Mouse (Mus musculus) hindbrain, embryonic 12.5 days (tissue): ENCODE measurements around the gene Gse1. TPM values are rescaled to one million over a fixed set of nuclear protein-coding genes. Genes with fewer than 3 reads are reported as not detected.
A peak's percentile ranks its signal among the peaks of the same experiment; 100 is the strongest.

ENCODE experiments used
- ATAC-seq: fragments of 200-750 bp; cut with Nextera tagmentation; 2 replicates; pipeline ENCODE4 v1.8.0; 2017; ENCODE audit warnings: moderate TSS enrichment; ENCODE audit not compliant: low FRiP score
- H3K27ac ChIP-seq: fragments of 300-500 bp; sonication (generic); 2 replicates; pipeline ENCODE4 v1.5.1; 2016; ENCODE audit warnings: mild to moderate bottlenecking
- H3K27me3 ChIP-seq: fragments of 300-500 bp; sonication (generic); 2 replicates; pipeline ENCODE4 v1.6.1; 2016; ENCODE audit warnings: mild to moderate bottlenecking
- H3K36me3 ChIP-seq: fragments of 300-500 bp; sonication (generic); 2 replicates; pipeline ENCODE4 v1.6.1; 2016; ENCODE audit warnings: mild to moderate bottlenecking
- H3K4me1 ChIP-seq: fragments of 300-500 bp; sonication (generic); 2 replicates; pipeline ENCODE4 v1.6.1; 2016
- H3K4me2 ChIP-seq: fragments of 300-500 bp; sonication (generic); replicated peaks from 2 replicates; pipeline ENCODE4 v1.6.1; 2016; ENCODE audit warnings: mild to moderate bottlenecking
- H3K4me3 ChIP-seq: fragments of 300-500 bp; sonication (generic); 2 replicates; pipeline ENCODE4 v1.5.1; 2016; ENCODE audit warnings: mild to moderate bottlenecking
- H3K9ac ChIP-seq: fragments of 300-500 bp; sonication (generic); 2 replicates; pipeline ENCODE4 v1.6.1; 2016; ENCODE audit warnings: mild to moderate bottlenecking, moderate library complexity
- H3K9me3 ChIP-seq: fragments of 300-500 bp; sonication (generic); replicated peaks from 2 replicates; pipeline ENCODE4 v1.6.1; 2016; ENCODE audit warnings: mild to moderate bottlenecking
- WGBS: fragments of 180-500 bp; shearing (Covaris S2); methylation state at CpG from one replicate; pipeline ENCODE4 v1.1.7; 2016; 5-methylcytosine and 5-hydroxymethylcytosine counted together
- polyA plus RNA-seq: library from polyadenylated mRNA; unstranded; fragments of >200 nt; fragmentation: Nextera tagmentation; extraction: Ambion mirVana; gene quantifications from 2 replicates; pipeline ENCODE4 v1.2.1, GENCODE M21; 2016

The Gse1 gene
- polyA plus RNA-seq, 1 experiment from 2014 or later, result 24.0 TPM

DNA sequence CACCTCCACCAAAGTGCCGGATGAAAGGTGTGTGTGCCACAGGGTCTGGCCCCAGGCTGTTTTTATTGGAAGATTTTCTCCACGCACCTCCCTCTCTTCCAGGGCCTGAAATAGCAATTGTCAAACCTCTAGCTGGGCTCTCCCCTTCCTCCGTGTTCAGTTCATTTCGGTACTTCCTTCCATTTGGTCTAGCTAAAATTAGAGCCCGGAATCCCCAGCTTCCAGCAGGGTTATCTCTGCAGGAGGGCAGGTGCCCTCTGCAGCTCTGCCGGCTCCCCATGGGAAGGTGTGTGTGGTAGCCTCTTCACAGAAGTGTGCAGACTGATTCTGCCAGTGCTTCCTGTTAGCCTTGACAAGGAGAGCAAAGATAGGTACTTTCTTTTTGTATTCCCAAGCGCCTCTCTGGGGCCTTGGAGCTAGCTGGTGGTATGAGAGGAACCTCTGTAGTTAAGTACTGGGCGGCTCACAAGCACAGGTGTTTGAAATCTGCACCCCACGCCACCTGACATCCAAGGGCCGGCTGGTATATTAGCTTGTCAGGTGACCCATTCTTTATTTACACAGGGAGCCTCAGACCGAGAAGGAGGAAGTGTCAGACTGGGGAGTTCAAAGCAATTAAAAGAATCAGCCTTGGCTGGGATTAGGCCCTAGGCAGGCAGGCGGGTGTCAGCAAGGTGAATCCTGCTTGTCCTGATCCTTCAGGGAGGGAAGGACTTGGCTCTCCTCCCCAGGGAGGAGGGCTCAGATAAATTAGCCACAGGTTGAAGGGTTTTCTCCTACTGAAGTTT, 262.3 kb downstream of the Gse1 start:
- Histone ChIP-seq H3K9me3 (no peaks in the 10 kb centered on the region), H3K36me3 (no peaks in the 10 kb centered on the region), H3K27me3 (0 out of 2 replicates have a peak, but pooled peaks cover 7% of the 10 kb centered on the region), H3K4me1 (peaks cover 72% of the 10 kb centered on the region), H3K4me2 (peak overlapping the region; percentile 95), H3K27ac (peak overlapping the region; percentile 100; the same call in 1 of the 2 replicates), H3K9ac (peak overlapping the region; percentile 95), H3K4me3 (peak overlapping the region; percentile 79)
- ATAC-seq, result no peak
- 16% methylated on average over 12 of the region's 12 CpGs for WGBS

DNA sequence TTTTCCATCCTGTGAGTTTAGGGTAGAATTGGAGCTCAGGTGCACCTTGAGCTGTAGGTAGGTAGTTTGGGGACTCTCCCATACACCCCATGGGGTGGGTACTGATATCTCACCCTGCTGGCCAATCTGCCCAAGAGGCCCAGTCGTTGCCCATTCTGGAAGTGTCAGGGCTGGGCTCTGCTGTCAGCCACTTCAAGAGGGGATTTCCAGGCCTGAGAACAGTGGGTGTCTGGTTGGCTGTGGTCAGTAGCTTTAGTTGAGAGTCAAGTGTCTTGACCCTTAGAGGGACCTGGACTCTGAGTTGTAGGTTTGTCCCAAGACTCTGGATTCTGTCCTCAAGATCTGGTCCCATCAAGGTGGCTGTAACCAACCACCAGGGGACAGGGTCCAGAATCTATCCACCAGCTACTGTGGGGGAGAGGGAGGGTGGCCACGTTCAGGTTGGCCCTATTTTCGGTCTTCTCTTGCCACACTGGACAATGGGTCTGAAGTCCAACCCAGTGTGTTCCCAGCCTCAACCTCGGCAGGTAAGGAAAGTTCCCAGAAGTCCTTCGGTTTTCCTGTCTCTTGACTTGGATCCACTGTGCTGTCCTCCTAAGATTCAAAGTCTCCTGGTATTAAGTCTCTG, 263.0 kb downstream of the Gse1 start:
- no peak overlapping the region; the same call in 1 of the 2 replicates for H3K27ac ChIP-seq
- H3K4me2 ChIP-seq, result peak overlapping the region; percentile 95
- H3K4me1 ChIP-seq, result peaks cover 69% of the 10 kb centered on the region
- 67% methylated on average over 5 of the region's 5 CpGs for WGBS
- H3K9me3 ChIP-seq, result no peaks in the 10 kb centered on the region
- no peaks in the 10 kb centered on the region for H3K36me3 ChIP-seq
- peak overlapping the region; percentile 95 for H3K9ac ChIP-seq
- no peak for ATAC-seq
- H3K27me3 ChIP-seq, result 0 out of 2 replicates have a peak, but pooled peaks cover 6% of the 10 kb centered on the region
- H3K4me3 ChIP-seq, result peak overlapping the region; percentile 79

DNA sequence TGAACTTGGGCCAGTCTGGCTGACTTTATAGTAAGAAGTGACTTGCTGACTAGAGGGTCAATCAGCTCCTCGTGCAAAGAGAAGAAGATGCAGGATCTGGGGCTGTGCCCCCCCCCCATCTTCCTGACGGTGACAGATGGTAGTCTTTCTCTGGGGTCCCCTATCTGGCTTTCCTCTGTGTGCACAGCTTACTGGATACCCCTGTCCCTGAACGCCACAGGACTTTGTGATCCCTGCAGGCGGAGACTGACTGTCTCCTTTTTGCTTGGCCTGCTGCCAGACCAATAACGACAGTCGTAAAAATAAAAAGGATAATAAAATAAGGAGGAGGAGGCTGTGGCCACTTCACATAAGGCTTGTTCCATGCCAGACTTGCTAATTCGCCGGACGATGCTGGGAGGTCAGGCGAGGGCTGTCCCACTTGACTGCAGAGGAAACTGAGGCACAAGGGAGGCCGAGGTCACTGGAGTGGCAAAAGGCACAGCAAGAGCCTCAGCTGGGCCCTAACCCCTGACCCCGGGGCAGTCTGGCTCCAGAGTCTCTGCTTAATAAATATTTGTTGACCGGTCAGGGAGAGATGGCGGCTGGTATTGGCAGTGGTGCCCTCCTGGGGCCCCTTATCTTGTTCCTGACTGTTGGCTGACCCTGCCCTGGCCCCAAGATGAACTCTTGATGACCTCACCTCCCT, 264.1 kb downstream of the Gse1 start:
- Histone ChIP-seq H3K4me3 (peak overlapping the region; percentile 79), H3K36me3 (no peaks in the 10 kb centered on the region), H3K27ac (peak overlapping the region; percentile 23; the same call in 1 of the 2 replicates), H3K27me3 (0 out of 2 replicates have a peak, but pooled peaks cover 5% of the 10 kb centered on the region), H3K9ac (peak overlapping the region; percentile 49), H3K4me2 (peak overlapping the region; percentile 95), H3K4me1 (peaks cover 73% of the 10 kb centered on the region), H3K9me3 (no peaks in the 10 kb centered on the region)
- ATAC-seq, result no peak
- 26% methylated on average over 14 of the region's 14 CpGs for WGBS

DNA sequence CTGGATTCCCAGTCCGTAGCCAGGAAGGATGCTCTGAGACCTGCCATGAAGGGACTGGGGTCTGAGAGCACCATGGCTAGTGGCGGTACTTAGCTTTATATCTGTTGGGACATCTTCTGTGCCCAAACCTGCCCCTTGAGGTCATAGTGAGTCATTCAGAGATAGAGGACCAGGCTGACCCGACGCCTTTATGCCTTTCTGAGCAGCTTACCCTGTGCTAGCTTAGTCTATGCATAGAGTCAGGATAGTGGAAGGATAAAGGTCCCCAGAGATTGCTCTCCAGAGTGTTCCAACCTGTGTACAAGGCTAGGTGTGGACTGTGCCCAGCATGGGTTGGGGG, 264.6 kb downstream of the Gse1 start:
- Histone ChIP-seq H3K4me2 (peak overlapping the region; percentile 95), H3K4me1 (peaks cover 78% of the 10 kb centered on the region), H3K27me3 (0 out of 2 replicates have a peak, but pooled peaks cover 5% of the 10 kb centered on the region), H3K9ac (peak overlapping the region; percentile 49), H3K36me3 (no peaks in the 10 kb centered on the region), H3K4me3 (peak overlapping the region; percentile 79), H3K27ac (no peak overlapping the region), H3K9me3 (no peaks in the 10 kb centered on the region)
- WGBS, result 38% methylated on average over 4 of the region's 4 CpGs
- ATAC-seq, result no peak

DNA sequence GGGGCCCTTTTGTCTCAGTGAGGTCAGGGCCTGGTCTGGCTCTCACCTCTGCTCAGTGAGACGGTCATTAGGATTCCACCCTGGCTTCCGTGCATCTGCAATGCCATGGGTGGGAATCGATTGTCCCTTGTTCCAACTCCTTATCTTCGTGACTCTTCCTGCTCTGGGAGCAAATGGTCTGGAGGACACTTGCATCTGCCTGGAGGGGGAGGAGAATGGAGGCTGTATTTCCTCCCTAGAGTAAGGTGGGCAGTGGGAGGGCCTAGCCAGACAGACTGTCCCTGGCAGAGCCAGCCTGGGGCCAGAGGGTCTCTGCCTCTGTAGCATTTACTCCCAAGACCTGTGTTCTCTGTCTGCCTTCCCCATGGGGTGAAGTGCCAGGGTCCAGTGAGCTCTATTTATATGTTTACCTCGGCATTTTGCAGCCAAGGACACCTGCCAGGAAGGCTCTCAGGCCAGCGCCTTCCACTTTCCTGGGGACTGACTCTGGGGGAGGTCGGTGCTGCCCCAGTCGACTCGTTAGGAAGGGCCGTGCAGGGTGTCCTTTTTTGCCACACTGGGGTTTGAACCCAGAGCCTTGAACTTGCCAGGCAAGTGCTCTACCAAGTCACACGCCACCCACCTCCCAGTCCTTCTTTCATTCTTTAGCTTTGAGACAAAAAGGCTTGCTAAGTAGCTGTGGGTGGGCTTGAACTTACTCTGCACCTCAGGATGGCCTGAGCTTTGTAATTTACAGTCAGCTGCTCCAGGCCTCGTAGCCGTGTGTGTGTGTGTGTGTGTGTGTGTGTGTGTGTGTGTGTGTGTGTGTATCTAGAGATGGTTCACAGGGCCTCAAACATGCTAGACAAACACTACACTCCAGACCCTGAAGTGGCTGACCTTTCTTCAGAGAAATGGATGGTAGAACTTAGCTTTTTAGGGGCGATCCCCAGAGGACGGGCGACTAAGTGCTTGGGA, 265.5 kb downstream of the Gse1 start:
- Histone ChIP-seq H3K9ac (peak overlapping the region; percentile 49), H3K27ac (peak overlapping the region; percentile 37; the same call in 1 of the 2 replicates), H3K27me3 (0 out of 2 replicates have a peak, but pooled peaks cover 5% of the 10 kb centered on the region), H3K4me2 (peak overlapping the region; percentile 95), H3K36me3 (no peaks in the 10 kb centered on the region), H3K4me1 (peaks cover 88% of the 10 kb centered on the region), H3K9me3 (no peaks in the 10 kb centered on the region), H3K4me3 (peak overlapping the region; percentile 79; the same call in 1 of the 2 replicates)
- no peak for ATAC-seq
- WGBS, result 61% methylated on average over 16 of the region's 16 CpGs

DNA sequence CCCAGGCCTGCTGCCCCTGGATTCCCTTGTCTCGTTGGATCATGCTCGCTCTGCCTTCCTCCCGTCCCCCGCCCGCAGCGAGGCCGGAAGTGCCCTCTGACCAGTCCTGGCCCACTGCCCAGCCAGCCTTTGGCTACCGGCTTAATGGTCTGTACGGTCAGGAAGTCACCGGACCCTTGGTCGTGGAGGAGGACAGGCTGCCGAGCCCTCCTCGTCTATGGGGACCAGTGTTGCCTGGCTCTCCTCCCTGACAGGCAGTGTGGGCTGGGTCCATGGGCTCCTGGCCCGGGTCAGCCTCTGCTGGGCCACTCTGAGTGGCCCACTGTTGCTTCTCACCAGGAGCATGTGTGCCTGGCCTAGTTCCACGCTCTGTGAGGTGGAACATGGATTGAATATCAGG, 266.6 kb downstream of the Gse1 start:
- Histone ChIP-seq H3K4me3 (no peak overlapping the region), H3K27me3 (0 out of 2 replicates have a peak, but pooled peaks cover 5% of the 10 kb centered on the region), H3K27ac (peak overlapping the region; percentile 72), H3K4me1 (peaks cover 93% of the 10 kb centered on the region), H3K9ac (peak overlapping the region; percentile 39; the same call in 1 of the 2 replicates), H3K36me3 (no peaks in the 10 kb centered on the region), H3K4me2 (peak overlapping the region; percentile 39), H3K9me3 (no peaks in the 10 kb centered on the region)
- 44% methylated on average over 15 of the region's 15 CpGs for WGBS
- no peak for ATAC-seq

DNA sequence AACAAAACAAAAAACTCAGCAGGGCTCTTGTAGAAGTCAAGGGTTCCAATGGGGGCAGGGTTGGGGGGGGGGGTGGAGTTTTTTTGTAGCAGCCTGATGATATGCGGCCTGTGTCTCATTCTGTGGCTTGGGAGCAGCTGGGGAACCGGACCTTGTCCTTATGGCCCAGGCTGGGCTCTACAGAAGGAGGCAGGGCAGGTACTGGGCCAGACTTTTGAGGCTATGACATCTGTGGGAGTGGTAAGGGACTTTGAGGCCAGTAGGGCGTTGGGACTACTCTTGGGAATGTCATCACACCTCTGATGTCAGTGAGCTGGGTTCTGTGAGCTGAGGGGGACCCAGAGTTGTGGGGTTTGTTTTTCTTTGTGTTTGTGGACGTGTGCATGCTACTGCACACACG, 267.2 kb downstream of the Gse1 start:
- H3K9ac ChIP-seq, result no peak overlapping the region
- ATAC-seq, result no peak

DNA sequence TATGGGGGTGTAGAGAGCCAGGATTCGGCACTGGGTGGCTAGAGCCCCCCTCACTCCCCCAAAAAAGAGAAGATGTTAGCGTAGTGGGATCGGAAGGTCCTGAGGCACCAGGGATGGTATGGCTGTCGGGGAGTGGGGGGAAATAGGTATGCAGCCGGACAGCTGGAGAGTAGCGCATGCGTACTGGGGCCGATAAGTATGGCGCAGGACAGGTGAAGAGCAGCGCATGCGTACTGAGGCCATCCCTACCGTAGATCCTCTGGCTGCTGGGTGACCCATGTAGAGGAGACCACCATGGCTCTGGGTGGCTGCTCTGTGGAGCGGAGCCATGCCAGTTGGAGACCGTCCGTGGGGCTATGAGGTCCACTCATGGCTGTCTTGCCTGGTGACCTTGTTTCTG, 268.2 kb downstream of the Gse1 start:
- peaks cover 90% of the 10 kb centered on the region for H3K4me1 ChIP-seq
- H3K36me3 ChIP-seq, result no peaks in the 10 kb centered on the region
- 0 out of 2 replicates have a peak overlapping the region, but pooled peaks have one; percentile 24 for H3K9ac ChIP-seq
- 93% methylated on average over 15 of the region's 15 CpGs for WGBS
- H3K27me3 ChIP-seq, result peaks cover 8% of the 10 kb centered on the region; the same call in 1 of the 2 replicates
- peak overlapping the region; percentile 85; the same call in 1 of the 2 replicates for H3K27ac ChIP-seq
- no peaks in the 10 kb centered on the region for H3K9me3 ChIP-seq
- no peak overlapping the region for H3K4me3 ChIP-seq
- ATAC-seq, result no peak
- 0 out of 2 replicates have a peak overlapping the region, but pooled peaks have one; percentile 42 for H3K4me2 ChIP-seq

More for the DNA sequence above, 267.2 kb downstream of the Gse1 start:
- Histone ChIP-seq H3K4me1 (peaks cover 93% of the 10 kb centered on the region), H3K27ac (peak overlapping the region; percentile 72; the same call in 1 of the 2 replicates), H3K27me3 (peaks cover 7% of the 10 kb centered on the region; the same call in 1 of the 2 replicates), H3K36me3 (no peaks in the 10 kb centered on the region), H3K4me2 (peak overlapping the region; percentile 39; the same call in 1 of the 2 replicates), H3K9me3 (no peaks in the 10 kb centered on the region), H3K4me3 (no peak overlapping the region)
- 54% methylated on average over 5 of the region's 5 CpGs for WGBS

GRCm38 (mm10) chr8:120497503-120497946, 269.3 kb downstream of the Gse1 start:
- H3K9ac ChIP-seq, result peak overlapping the region; percentile 53
- no peaks in the 10 kb centered on the region for H3K9me3 ChIP-seq

GRCm38 (mm10) chr8:120498349-120498831, 270.1 kb downstream of the Gse1 start:
- Histone ChIP-seq H3K4me3 (peak overlapping the region; percentile 2; the same call in 1 of the 2 replicates), H3K4me1 (peaks cover 89% of the 10 kb centered on the region), H3K9ac (peak overlapping the region; percentile 53), H3K36me3 (no peaks in the 10 kb centered on the region), H3K27me3 (peaks cover 4% of the 10 kb centered on the region; the same call in 1 of the 2 replicates), H3K9me3 (no peaks in the 10 kb centered on the region), H3K27ac (peak overlapping the region; percentile 85), H3K4me2 (peak overlapping the region; percentile 42)
- 15% methylated on average over 4 of the region's 4 CpGs for WGBS
- peak; percentile 41 for ATAC-seq

More at GRCm38 (mm10) chr8:120497503-120497946, 269.3 kb downstream of the Gse1 start:
- peak; percentile 30; the same call in 1 of the 2 replicates for ATAC-seq
- H3K27me3 ChIP-seq, result peaks cover 8% of the 10 kb centered on the region; the same call in 1 of the 2 replicates
- H3K27ac ChIP-seq, result peak overlapping the region; percentile 85
- no peaks in the 10 kb centered on the region for H3K36me3 ChIP-seq
- H3K4me1 ChIP-seq, result peaks cover 89% of the 10 kb centered on the region
- no peak overlapping the region for H3K4me3 ChIP-seq
- H3K4me2 ChIP-seq, result peak overlapping the region; percentile 42
- 13% methylated on average over 11 of the region's 11 CpGs for WGBS
